Mouse (Mus musculus) adipocyte (in vitro differentiated cells): ENCODE data around the gene BC053393.
"Not testable (repeated sequence)": the region's sequence is repeated elsewhere in the genome, so short reads cannot be mapped to it uniquely, and the experiment has no call there.

Experiments used
- DNase-seq: peaks from one replicate; pipeline ENCODE4 v3.0.0-alpha.2; 2016; ENCODE audit warnings: low spot score

The BC053393 gene

DNA sequence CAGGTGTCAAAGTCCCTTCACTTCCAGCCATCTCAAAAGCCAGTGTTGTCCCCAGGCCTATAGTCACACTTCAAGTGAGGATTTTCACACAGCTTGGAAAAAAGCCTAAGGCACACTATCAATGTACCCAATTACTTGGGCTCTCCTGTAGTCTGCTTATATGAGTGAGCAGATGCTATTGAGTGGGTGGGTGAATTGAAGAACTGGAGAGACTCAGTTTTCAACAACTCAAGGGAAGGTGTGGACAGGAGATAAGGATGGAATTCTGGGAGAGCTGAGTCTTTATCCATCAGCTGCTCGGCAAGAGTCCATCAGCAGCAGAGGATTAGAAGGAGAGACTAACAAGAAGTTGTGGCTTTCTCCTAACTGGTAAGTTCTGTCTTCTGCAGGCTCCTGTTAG, at the start of gene BC053393:
BC053393 (plus strand) TSS at position 210 of the 400 bp plus-strand sequence.
- no peak for DNase-seq

DNA sequence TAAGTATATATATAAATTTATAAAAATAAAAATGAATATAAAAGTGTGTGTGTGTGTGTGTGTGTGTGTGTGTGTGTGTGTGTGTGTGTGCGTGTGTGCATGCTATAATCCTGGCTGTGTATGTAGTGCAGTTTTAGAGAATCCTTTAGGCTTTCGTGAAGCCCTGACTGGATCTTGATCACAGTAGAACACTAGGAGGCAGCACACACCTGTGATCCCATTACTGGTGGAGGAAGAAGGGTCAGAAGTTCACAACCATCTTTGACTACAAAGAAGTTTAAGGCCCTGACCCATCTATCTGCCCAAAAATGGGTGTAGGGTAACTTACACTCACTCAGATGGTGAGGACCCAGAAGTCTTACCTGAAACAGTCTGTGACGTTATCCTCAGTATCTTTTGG, 48.6 kb upstream of the BC053393 start:
- no peak for DNase-seq

DNA sequence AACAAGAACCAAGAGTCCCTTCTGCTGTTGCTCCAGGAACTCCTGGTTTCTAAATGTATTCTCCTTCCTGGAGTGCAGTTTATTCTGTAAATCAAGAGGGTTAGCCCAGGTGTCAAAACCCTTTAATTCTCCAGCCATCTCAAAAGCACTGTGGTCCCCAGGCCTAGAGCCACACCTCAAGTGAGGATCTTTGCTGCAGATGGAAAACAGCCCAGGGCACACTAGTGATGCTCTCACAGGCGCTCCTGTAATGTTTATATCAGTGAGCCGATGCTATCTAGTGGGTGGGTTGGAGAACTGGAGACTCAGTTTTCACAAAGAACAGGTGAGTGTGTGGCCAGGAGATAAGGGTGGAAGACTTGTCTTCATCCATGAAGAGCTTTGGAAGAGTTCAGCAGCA, 47.4 kb upstream of the BC053393 start, which contains the start of gene Gm12169:
Gm12169 (plus strand) TSS at position 301 of the 400 bp plus-strand sequence.
- no peak for DNase-seq

DNA sequence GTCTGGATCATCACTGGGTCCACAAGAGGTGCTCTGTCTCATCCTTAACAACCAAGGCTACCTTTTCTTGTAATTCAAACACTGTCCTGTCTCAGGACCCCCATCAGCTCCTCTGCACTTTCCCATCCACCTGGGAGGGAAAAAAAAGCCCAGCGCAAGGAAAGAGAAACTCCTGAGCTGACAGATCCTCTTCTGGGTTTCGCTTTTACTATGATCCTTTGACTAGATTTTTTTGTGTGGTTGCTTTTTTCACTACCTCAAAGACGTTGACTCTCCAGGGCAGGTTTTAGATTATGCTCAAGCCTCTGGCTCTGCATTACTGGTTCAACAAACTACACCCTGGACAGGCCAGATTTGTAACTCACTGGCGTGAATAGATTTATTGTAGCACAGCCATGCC, 41.2 kb upstream of the BC053393 start:
- DNase-seq, result no peak

DNA sequence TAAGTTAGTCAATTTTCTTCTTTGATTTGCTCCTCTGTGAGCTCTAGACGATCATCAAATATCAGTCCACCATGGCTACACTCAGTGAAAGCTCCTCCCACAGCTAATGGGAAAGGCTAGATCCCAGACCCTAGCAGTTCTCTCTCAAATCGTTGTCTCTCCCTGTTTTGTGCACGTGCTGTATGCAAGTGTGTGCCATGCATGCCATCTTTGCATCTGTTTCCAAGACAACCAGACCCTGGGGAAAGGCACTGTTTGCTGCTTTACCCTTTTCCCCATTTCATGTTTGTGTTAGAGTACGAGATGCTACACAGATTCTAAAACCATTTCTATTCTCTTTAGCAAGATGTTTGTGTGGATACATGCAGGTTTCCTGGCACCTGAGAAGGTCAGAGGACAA, 34.4 kb upstream of the BC053393 start:
- no peak for DNase-seq

DNA sequence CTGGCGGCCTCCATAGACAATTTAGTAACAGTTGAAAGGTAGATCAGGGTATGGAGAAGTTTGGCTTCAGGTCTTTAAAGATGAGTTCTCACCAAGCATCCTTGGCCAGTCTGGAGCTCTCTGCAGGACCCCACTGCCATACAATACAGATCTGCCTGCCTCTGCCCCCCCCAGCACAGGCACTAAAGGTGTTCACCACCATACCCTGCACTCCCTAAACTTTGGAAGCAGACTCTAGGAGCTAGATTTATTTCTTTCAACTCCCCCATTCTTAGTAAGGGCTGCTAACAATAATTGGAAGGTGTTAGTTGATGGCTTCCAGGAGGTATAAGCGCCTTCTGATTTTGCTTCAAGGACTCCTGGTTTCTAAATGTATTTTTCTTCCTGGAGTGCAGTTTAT, 27.8 kb upstream of the BC053393 start:
- DNase-seq, result no peak

DNA sequence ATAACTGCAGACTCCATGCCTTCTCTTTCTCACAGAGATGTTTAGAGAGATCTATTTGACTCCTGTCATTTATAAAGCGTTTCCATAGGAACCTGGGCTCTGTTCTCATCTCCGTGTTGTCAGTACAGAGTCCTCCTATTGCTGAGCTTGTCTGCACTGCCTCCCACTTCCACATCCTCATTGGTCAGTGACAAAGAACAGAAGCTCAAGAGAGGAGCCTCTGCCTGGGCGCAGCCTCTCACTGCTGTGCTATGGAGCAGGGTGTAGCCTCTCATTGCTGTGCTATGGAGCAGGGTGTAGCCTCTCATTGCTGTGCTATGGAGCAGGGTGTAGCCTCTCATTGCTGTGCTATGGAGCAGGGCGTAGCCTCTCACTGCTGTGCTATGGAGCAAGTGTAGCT, 21.6 kb upstream of the BC053393 start:
- DNase-seq, result no peak

DNA sequence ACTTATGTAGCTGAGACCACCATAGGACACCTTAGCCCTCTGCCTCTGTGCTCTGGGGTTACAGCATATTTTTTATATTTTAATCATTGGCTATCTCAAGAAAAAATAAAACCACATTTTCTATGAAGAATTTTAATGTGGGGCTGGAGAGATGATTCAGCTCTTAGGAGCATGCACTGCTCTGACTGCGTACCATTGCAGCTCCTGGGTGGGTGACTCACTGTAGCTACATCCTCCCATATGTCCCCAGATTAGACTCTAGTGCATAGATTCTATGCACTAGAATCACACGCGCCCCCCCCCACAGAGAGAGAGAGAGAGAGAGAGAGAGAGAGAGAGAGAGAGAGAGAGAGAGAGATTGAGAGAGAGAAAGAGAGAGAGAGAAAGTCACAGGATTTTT, 18.6 kb upstream of the BC053393 start:
- DNase-seq, result no peak

DNA sequence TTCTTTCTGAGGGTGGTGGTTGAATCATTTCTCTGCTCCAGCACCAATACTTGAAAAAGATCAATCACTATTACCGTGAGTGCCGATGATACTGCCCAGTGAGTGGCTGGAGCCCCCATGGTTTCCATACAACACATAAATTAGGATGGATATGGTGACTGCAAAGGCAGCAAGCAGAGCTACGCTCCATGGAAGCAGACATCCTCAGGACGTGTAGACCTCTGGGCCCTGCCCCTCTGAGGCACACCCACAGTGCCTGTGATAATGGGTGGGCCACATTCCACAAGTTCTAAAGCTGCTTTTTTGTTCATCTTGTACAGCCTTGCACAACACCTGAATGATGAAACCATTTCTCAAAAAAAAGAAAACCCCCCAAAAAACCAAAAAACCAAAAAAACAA, 10.2 kb upstream of the BC053393 start:
- no peak for DNase-seq

DNA sequence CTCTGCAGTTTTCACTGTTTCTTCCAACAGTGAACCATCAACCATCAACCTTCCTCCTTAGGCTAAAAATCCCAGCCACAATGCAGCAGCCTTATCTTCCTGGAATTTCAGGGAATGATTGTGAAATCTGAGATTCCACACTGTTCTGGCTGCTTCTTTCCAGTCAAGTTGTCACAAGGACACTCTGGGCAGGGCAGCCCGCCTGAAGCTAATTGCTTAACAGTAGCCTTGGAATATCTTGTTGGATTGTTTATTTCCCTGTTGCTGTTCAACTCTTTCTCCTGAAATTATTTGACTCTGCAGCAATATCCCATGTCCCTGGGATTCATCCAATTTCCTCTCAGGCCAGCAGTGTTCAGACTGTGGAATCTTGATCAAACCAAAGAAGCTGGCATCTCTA, 6.7 kb upstream of the BC053393 start:
- peak; percentile 58 for DNase-seq

DNA sequence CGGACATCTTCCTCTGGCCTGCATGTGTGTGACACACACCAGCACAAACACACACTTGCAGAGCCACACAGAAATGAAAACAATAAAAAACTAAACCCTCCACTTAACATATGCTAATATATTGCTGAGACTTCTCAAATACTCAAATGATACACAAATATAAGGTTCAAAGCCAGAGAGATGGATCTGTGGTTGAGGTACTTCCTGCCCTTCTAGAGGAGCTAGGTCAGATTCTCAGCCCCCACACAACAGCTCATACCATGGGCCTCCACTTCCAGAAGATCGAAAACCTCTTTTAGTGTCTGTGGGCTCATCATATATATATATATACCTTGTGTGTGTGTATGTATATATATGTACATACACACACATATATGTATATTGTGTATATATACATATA, 5.4 kb upstream of the BC053393 start:
- no peak for DNase-seq

DNA sequence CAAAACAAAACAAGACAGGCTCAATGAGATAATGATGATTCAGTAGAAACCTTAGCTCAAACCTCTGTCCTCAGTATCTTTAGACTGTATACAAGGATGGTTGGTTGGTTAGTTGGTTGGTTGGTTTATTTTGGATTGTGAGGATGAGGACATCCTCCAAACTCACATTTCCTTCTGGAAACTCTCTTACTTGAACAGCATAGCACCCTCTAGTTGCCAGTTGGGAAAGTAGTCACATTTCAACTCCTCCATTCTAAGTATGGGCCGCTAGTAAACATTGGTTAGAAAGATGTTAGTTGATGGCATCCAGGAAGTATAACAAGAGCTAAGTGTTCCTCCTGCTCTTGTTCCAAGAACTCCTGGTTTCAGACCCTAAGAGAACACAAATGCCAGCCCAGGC, 2.2 kb upstream of the BC053393 start:
- no peak for DNase-seq

DNA sequence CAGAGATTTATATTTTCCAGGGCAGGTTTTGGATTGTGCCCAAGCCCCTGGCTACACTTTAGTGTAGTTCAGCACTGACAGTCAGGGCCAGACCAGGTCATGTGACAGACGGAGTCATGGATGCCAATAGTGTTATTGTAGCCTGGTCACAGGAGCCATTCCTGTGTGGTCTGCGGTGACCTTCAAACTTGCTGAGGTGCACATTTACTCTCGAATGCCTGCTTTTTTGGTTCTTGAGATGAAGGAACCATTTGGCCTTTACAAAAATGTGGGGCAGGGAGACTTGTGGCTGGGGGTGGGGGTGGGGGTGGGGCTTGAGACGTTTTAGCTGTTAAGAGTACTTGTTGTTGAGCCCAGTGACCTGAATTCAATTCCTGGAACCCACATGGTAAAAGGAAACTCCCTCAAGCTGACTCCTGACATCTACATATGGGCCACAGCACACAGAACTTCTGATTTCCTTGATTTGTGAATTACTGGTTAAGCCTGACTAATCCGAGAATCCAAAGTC, 7.5 kb downstream of the BC053393 start:
- peak; percentile 5 for DNase-seq

DNA sequence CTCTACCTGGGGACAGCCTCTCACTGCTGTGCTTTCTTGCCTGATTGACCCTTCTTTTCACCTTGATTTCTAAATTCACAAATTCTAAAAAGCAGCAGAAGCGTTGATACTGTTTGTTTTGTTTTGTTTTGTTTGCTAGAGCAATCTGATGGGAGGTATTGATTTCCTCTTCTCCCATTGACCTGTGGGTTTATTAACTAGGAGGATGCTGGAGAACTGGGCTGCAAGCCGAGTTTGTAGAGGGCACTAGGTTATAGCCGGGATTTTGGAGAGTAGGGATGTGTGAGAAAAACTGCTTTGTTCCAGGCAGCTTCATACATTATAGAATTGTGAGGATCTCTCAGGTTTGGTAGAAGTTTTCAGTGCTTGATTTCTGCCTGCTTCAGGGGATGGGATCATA, 9.1 kb downstream of the BC053393 start:
- no peak for DNase-seq

DNA sequence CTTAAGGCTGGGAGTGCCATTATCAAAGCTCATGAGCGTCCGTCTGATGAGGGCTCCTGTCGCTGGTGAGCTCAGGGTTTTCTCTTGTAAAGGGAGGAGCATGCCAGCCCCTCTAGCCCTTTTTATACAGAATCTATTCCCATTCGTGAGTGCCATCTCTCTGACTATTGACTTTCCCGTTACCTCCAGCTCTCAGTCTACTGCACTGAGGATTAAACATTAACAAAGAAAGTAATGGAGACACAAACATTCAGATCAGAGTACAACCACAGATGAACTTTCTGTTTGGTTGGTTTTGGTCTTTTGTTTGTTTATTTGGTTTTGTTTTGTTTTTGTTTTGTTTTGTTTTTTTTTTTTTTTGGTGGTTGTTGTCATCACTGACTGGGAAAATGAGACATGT, 11.4 kb downstream of the BC053393 start:
- no peak for DNase-seq

DNA sequence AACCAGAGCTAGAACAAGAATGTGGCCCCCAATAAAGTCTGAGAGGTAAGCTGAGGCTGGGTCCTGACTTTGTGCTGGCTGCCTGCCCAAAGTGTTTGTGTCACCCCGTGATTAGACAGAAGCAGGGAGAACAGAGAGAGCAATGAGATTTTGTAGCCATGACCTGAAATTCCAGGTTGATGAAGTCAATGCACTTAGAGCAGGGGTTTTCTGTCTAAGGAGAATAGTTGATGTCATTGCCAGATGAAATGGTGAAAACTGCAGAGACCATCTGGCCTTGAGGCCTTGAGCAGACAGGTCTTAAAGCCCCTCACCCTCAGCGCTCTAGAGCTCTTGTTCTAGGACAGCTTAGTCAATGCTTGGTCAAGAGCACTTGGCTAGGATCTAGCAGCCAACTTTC, 21.1 kb downstream of the BC053393 start:
- DNase-seq, result no peak

DNA sequence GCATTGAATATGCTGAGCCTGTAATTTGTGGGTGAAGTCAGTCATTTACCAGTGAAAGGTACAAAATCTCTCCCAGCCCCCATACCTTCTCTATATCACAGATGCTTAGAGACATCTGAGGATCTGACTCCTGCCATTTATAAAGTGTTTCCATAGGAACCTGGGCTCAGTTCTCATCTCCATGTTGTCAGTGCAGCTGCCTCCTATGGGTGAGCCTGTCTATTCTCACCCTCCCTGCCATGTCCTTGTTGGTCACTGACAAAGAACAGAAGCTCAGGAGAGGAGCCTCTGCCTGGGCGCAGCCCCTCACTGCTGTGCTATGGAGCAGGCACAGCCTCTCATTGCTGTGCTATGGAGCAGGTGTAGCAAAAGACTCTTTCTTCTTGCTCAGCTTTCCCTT, 48.6 kb downstream of the BC053393 start:
- DNase-seq, result no peak

DNA sequence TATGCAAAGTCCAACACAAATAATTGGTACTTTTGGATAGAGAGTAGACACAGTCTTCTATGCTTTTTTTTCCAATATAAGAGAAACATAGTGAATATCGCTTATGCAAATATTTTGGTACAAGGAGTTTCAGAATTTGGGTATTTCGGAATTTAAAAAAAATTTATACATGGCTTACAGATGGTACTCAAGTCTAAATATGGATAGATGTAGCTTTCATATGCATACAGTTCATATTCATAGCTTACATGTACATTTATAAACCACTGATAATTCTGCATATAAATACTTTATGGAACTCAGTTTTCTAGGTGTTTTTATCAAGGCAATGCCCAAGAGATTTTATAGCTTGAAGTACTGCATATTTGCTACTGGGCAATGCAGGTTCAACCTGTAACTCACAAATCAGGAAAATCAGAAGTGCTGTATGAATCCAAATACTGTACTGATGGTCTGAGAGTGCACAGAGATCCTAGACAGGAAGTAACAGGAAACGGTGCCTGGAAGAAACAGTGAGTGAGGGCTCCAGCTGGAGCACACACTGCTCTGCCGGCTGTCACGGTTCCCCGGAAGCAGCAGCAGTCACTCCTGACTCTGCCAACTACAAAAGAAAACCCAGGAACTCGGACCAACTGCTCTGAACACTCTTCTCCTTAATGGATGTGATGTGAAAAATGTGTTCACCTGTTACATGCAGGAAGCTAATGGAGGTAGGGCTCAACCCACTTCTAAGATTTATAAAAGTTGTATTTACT, 49.3 kb downstream of the BC053393 start:
- no peak for DNase-seq

DNA sequence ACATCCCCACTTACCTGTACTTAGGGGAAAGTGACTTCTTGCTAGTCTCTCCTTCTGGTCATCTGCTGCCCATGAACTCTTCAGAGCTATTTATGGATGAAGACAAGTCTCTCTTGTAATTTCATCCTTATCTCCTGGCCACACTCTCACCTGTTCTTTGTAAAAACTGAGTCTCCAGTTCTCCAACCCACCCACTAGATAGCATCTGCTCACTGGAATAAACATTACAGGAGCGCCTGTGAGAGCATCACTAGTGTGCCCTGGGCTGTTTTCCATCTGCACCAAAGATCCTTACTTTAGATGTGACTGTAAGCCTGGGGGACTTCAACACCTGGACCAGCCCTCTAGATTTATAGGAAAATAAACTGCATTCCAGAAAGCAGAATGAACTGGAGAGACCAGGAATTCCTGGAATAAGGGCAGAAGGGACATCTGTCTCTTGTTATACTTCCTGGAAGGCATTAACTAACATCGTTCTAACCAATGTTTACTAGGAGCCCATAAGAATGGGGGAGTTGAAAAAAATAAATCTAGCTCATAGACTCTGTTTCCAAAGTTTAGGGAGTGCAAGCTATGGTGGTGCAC, 58.0 kb downstream of the BC053393 start, which contains the start of gene Dppa1:
Dppa1 (minus strand) TSS at position 51 of the 585 bp plus-strand sequence.
- DNase-seq, result no peak

DNA sequence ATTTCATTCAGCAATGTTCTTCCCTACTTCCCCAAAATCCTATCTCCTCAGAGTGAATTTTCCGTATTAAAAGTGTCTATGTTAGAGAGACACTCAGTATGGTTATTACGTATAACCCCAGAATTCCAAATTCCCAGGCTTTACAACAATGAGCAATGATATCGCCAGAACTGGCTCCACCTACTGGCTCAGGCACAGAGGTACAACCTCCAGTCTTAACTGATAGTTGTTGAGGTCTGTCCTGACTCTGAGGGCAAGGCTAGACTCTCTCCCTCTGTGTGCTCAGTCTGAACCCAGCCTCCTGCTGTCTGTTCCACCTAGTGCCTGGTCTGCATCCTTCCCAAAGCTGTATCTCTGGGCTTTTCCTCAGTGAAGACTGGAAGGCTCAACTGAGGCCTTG, 60.3 kb downstream of the BC053393 start:
- DNase-seq, result peak; percentile 3

DNA sequence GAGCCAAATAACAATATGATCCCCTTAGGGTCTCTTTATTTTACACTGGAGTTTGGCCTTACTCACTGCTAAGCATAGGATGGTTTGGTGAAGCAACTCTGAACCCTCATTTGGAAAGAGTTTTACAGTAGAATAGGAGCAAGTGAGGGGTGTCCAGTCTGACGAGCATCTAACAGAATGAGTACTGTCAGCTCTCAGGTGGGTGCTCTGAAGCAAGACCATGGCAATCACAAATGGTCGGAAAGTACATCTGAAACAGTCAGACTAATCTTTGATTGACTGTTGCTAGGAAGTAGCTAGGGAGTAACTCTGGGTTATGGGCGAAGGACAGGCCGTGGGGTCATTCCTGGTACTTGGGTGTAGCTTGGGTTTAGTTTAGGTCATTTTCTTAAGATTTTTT, 64.2 kb downstream of the BC053393 start:
- not testable (repeated sequence) for DNase-seq

DNA sequence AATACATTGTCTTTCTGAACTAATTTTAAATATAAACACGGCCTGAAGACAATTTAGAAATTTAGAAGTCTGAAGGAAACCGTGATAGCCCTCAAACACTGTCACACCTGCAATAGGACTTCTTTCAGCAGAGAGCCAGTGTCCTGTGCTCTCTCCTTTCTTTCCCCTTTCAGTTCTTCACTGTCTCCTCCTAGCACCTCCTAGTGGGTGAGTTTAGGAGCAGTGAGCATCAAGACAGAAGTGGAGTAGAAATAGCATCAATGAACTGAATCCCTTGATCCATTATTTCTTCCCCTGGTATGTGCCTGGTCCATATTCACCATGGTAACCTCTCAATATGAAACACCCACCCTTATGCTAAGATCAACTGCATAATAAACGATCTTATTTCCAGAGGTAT, 65.2 kb downstream of the BC053393 start:
- DNase-seq, result no peak
